Mouse (Mus musculus) frontal cortex, postnatal 14 days (tissue): Measurements from ENCODE around the gene Olfr46.
"Not testable (repeated sequence)": the region's sequence is repeated elsewhere in the genome, so short reads cannot be mapped to it uniquely, and the experiment has no call there.

Source experiments
- DNase-seq, 2 experiments: peaks; one replicate each; pipeline ENCODE4 v3.0.0; 2022; ENCODE audit warnings: low spot score in 2 of 2

The Olfr46 gene

DNA sequence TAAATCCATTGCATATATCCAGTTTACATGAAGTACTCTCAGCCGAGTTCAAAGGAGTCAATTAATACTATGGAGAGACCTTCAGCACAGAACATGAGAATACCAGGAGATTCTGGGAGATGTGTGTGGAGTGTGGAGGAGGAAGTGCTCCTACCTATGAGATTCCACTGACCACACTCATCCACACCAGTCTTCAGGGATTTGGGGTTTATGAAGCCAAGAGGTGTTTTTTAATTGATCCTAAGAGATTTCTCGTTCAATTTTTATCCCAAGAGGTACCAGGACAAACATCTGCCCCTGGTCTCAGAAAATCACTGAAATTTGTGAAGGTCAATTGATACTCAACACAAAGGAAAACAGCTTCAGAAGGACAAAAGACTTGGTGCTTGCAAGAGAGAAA is at the start of gene Olfr46:
Gene Olfr46, plus strand, starts transcription at position 301 of the 400 bp plus-strand sequence.
- not testable (repeated sequence) for DNase-seq

DNA sequence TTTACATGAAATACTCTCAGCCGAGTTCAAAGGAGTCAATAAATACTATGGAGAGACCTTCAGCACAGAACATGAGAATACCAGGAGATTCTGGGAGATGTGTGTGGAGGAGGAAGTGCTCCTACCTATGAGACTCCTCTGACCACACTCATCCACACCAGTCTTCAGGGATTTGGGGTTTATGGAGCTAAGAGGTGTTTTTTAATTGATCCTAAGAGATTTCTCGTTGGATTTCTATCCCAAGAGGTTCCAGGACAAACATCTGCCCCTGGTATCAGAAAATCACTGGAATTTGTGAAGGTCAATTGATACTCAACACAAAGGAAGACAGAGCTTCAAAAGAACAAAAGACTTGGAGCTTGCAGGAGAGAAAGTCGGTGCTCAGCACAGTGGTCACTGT is 33.5 kb upstream of the Olfr46 start, which contains the start of gene Olfr538:
Gene Olfr538, plus strand, starts transcription at position 301 of the 400 bp plus-strand sequence.
- DNase-seq, result no peak

DNA sequence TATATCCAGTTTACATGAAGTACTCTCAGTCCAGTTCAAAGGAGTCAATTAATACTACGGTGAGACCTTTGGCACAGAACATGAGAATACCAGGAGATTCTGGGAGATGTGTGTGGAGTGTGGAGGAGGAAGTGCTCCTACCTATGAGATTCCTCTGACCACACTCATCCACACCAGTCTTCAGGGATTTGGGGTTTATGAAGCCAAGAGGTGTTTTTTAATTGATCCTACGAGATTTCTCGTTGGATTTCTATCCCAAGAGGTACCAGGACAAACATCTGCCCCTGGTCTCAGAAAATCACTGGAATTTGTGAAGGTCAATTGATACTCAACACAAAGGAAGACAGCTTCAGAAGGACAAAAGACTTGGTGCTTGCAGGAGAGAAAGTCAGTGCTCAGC is 27.6 kb downstream of the Olfr46 start, which contains the start of gene Olfr61:
Gene Olfr61, plus strand, starts transcription at position 301 of the 400 bp plus-strand sequence.
- not testable (repeated sequence) for DNase-seq

DNA sequence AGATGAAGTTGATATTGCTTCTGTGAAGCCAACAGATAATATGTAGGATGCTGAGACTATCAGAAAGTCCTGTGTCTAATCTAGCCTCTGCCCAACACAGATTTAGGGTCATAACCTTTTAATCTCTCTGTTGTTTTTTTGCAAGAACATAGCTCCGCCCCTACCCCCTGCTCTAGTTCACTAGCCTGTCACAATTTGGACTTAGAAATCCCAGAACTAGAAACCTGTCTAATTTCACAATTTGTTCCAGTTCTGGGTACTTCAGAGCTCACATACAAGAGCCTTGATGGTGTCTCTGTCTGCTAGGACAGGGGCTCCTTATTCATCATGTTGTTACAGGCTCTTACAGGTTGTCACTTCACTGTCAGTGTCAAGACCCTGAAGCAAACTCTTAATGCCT is 29.5 kb downstream of the Olfr46 start:
- DNase-seq, result no peak

DNA sequence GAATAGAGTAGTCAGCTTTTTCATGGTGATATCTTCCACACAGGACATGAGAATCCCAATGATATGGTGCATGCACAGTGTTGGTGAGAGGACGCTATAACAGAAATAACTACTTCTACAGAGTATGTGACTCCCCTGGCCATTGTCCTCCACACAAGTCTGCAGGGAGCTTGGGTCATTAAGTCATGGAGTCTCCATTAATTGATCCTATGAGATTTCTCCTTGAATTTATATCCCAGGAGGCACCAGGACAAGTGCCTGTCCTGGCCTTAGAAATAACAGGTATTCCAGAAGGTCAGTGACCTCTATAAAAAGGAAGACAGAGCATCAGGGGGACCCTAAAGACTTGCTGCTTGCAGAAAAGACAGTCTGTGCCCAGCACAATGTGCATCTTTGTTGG is 45.1 kb downstream of the Olfr46 start, which contains the start of gene Olfr53:
Gene Olfr53, plus strand, starts transcription at position 301 of the 400 bp plus-strand sequence.
- no peak for DNase-seq

DNA sequence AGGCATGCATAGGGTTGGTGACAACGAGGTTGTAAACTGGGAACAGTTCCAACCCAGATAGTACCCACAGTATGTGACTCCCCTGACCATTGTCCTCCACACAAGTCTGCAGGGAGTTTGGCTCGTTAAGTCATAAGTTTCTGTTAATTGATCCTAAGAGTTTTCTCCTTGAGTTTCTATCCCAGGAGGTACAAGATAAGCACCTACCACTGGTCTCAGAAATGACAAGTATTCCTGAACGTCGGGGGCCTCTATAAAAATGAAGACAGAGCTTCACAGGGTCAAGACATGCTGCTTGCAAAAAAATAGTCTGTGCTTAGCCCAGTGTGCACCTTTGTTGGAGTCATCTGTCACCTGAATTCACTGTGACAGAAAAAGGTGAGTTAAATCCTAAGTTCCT is 58.6 kb downstream of the Olfr46 start, which contains the start of gene Olfr539:
Gene Olfr539, plus strand, starts transcription at position 301 of the 400 bp plus-strand sequence.
- DNase-seq, result no peak
